Mouse (Mus musculus) testis, adult 2 months (tissue): ENCODE measurements around the gene Ccnd1. TPM values are rescaled to one million over a fixed set of nuclear protein-coding genes. Genes with fewer than 3 reads are reported as not detected.
A peak's percentile ranks its signal among the peaks of the same experiment; 100 is the strongest.

Source experiments
- H3K27ac ChIP-seq: fragments of 200-500 bp; 2 replicates; pipeline ENCODE4 v1.5.1; 2012; ENCODE audit warnings: low read depth, low read length; ENCODE audit not compliant: control insufficient read depth, insufficient read depth
- H3K27me3 ChIP-seq: fragments of 200-500 bp; 2 replicates; pipeline ENCODE4 v1.6.1; 2012; ENCODE audit warnings: mild to moderate bottlenecking, low read length, moderate library complexity; ENCODE audit not compliant: control insufficient read depth, insufficient read depth
- H3K36me3 ChIP-seq: fragments of 200-500 bp; 2 replicates; pipeline ENCODE4 v1.6.1; 2012; ENCODE audit warnings: mild to moderate bottlenecking, low read length; ENCODE audit not compliant: control insufficient read depth, insufficient read depth
- H3K4me1 ChIP-seq: fragments of 200-500 bp; 2 replicates; pipeline ENCODE4 v1.6.1; 2012; ENCODE audit warnings: low read length; ENCODE audit not compliant: control insufficient read depth, insufficient read depth
- H3K4me3 ChIP-seq: fragments of 200-500 bp; 2 replicates; pipeline ENCODE4 v1.5.1; 2012; ENCODE audit warnings: low read depth, mild to moderate bottlenecking, low read length, moderate library complexity, mixed read lengths; ENCODE audit not compliant: control insufficient read depth
- CTCF ChIP-seq: fragments of 200-500 bp; IDR thresholded peaks from 2 replicates; pipeline ENCODE4 v1.5.1; 2012; ENCODE audit warnings: low read depth, mild to moderate bottlenecking, inconsistent platforms, low read length, moderate library complexity; ENCODE audit not compliant: control insufficient read depth, insufficient read depth, insufficient replicate concordance
- POLR2A ChIP-seq: fragments of 200-500 bp; IDR thresholded peaks from 2 replicates; pipeline ENCODE4 v1.6.1; 2012; ENCODE audit warnings: low read depth, mild to moderate bottlenecking, inconsistent platforms, low read length, moderate library complexity; ENCODE audit not compliant: control insufficient read depth
- polyA plus RNA-seq: library from polyadenylated mRNA; depleted of rRNA; stranded (reverse); fragments of >200 nt; gene quantifications from 2 replicates; pipeline ENCODE4 v1.2.3, GENCODE M21; 2012

The Ccnd1 gene
- polyA plus RNA-seq, 1 experiment: 4.2 TPM

DNA sequence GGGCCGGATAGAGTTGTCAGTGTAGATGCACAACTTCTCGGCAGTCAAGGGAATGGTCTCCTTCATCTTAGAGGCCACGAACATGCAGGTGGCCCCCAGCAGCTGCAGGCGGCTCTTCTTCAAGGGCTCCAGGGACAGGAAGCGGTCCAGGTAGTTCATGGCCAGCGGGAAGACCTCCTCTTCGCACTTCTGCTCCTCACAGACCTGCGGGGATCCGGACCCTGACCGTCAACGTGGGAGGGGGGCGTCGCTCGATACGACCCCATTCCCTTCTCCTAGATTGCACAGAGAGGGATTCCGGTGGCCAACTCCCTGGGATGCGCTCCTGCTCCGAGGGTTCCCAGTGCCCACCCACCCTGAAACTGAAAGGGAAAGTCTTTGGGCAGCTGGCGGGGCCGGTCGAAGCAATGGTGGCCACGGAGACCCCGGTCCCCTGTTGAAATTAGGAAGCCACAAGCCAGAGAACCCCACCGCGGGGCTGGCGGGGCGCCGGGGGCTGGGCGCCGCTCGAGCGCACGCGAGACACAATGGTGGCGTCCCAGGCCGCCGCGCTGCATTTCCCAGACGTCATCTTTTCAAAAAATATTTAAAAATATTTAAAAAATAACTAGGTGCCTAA lies 1.7 kb downstream of the Ccnd1 start:
- H3K27ac ChIP-seq: no peak overlapping the region
- H3K4me3 ChIP-seq: peak overlapping the region; percentile 28; the same call in 1 of the 2 replicates
- H3K36me3 ChIP-seq: no peaks in the 10 kb centered on the region
- peaks cover 42% of the 10 kb centered on the region for H3K4me1 ChIP-seq
- peaks cover 2% of the 10 kb centered on the region; the same call in 1 of the 2 replicates for H3K27me3 ChIP-seq
- TF ChIP-seq POLR2A (no peak), CTCF (no peak)

DNA sequence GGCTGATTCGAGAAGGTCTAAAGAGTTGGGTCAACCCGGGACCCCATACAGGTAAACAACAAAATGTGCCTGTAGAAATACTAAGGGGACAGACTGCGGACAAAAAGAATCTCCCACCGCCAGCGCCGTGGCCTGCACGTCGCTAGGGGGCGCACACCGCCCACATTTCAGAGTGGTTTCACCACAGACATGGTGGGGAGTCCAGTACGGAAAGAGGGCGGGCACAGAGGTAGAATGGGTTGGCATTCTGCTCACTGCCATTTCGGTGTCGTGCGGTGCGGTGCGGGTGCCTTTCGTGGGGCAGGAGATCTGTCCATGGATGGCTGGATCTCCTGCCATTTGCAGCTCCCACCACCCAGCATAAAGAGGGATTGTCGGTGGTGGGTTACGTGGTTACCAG lies 2.2 kb downstream of the Ccnd1 start:
- H3K27me3 ChIP-seq: peaks cover 2% of the 10 kb centered on the region; the same call in 1 of the 2 replicates
- peak; percentile 86 for TF ChIP-seq CTCF
- TF ChIP-seq POLR2A: no peak
- H3K4me1 ChIP-seq: peaks cover 37% of the 10 kb centered on the region
- H3K36me3 ChIP-seq: no peaks in the 10 kb centered on the region
- H3K4me3 ChIP-seq: peak overlapping the region; percentile 28; the same call in 1 of the 2 replicates
- no peak overlapping the region for H3K27ac ChIP-seq

GRCm38 (mm10) chr7:144936311-144936880 lies 3.3 kb downstream of the Ccnd1 start:
- H3K27ac ChIP-seq: no peak overlapping the region
- peaks cover 27% of the 10 kb centered on the region for H3K4me1 ChIP-seq
- no peaks in the 10 kb centered on the region for H3K36me3 ChIP-seq
- no peak overlapping the region for H3K4me3 ChIP-seq
- TF ChIP-seq POLR2A: no peak
- H3K27me3 ChIP-seq: peaks cover 2% of the 10 kb centered on the region; the same call in 1 of the 2 replicates

DNA sequence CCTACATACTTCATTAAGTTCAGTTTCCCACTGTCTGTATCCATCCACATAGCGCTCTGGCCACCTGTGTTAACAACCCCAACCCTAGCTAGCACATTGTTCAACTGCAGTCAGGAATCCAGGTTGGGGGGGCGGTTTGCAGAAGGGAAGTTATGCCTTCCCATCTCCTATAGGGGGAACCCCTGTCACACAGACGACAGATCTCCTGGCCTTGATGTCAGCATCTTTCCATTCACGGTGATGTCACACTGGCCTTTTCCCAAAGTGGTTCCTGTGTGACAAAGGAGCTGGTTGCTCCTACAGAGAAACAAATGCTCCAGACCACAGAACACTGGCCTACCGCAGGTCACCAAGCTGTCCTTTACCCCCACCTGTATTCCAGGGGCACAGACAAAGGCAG lies 4.2 kb downstream of the Ccnd1 start:
- H3K4me1 ChIP-seq: peaks cover 20% of the 10 kb centered on the region

DNA sequence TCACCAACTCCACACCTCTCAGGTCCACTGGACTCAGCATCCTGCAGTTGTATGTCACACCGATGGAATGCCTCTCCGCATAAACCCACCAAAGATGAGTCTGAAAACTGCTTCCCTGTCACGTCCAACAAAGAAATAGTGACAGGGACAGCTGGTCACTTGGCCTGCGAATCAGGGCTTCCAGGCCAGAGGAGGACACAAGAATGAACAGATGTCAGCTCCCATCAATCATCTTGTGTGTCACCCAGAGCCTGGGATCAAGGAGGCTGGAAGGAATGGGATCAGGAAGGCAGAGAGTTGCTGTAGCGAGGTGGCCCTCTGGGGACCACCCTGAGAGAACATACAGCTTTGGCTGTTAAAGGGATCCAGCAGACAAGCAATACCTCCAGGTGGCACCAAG lies 4.8 kb downstream of the Ccnd1 start:
- H3K4me1 ChIP-seq: peaks cover 20% of the 10 kb centered on the region
- TF ChIP-seq CTCF: no peak
- no peak for TF ChIP-seq POLR2A
- no peaks in the 10 kb centered on the region for H3K36me3 ChIP-seq
- no peak overlapping the region for H3K27ac ChIP-seq
- peaks cover 2% of the 10 kb centered on the region; the same call in 1 of the 2 replicates for H3K27me3 ChIP-seq
- H3K4me3 ChIP-seq: no peak overlapping the region

More for the DNA sequence above, 4.2 kb downstream of the Ccnd1 start:
- H3K27me3 ChIP-seq: peaks cover 2% of the 10 kb centered on the region; the same call in 1 of the 2 replicates
- TF ChIP-seq CTCF (no peak), POLR2A (no peak)
- no peak overlapping the region for H3K4me3 ChIP-seq
- no peaks in the 10 kb centered on the region for H3K36me3 ChIP-seq
- H3K27ac ChIP-seq: no peak overlapping the region

- H3K27me3 ChIP-seq: no peaks in the 10 kb centered on the region
- no peak for TF ChIP-seq POLR2A
- no peak for TF ChIP-seq CTCF
- H3K27ac ChIP-seq: no peak overlapping the region
- no peak overlapping the region for H3K4me3 ChIP-seq
- no peaks in the 10 kb centered on the region for H3K36me3 ChIP-seq
- peaks cover 11% of the 10 kb centered on the region for H3K4me1 ChIP-seq
Observed at GRCm38 (mm10) chr7:144933796-144934195, 5.9 kb downstream of the Ccnd1 start.

GRCm38 (mm10) chr7:144933336-144933735 lies 6.4 kb downstream of the Ccnd1 start:
- H3K4me3 ChIP-seq: no peak overlapping the region
- no peaks in the 10 kb centered on the region for H3K27me3 ChIP-seq
- peaks cover 9% of the 10 kb centered on the region for H3K4me1 ChIP-seq
- no peaks in the 10 kb centered on the region for H3K36me3 ChIP-seq
- TF ChIP-seq POLR2A (no peak), CTCF (no peak)
- no peak overlapping the region for H3K27ac ChIP-seq
